Mouse (Mus musculus): ENCODE measurements around the gene Macrod1. TPM values are rescaled to one million over a fixed set of nuclear protein-coding genes. Genes with fewer than 3 reads are reported as not detected.

The Macrod1 gene
- polyA plus RNA-seq, 1 experiment from 2014 or later: 12.2 TPM

- Histone ChIP-seq H3K36me3 (no peaks in the 10 kb centered on the region), H3K4me1 (peaks cover 38% of the 10 kb centered on the region), H3K9me3 (no peaks in the 10 kb centered on the region), H3K4me2 (replicated peaks) (no peak overlapping the region), H3K27me3 (peaks cover 18% of the 10 kb centered on the region), H3K4me3 (no peak overlapping the region), H3K9ac (no peak overlapping the region), H3K27ac (no peak overlapping the region)
- no peak for ATAC-seq (ENCODE audit: insufficient number of reproducible peaks, insufficient read depth, low FRiP score, low TSS enrichment)
- 65% methylated on average over 8 of the region's 8 CpGs for WGBS
Observed at GRCm38 (mm10) chr19:7117653-7118307, 61.2 kb downstream of the Macrod1 start.

- no peaks in the 10 kb centered on the region for H3K9me3 ChIP-seq
- no peak overlapping the region for H3K4me3 ChIP-seq
- peaks cover 24% of the 10 kb centered on the region for H3K4me1 ChIP-seq
- H3K27me3 ChIP-seq: peaks cover 13% of the 10 kb centered on the region
- ATAC-seq (ENCODE audit: insufficient number of reproducible peaks, insufficient read depth, low FRiP score, low TSS enrichment): no peak
- no peak overlapping the region for H3K9ac ChIP-seq
- H3K36me3 ChIP-seq: no peaks in the 10 kb centered on the region
- H3K4me2 ChIP-seq (replicated peaks): no peak overlapping the region
- no peak overlapping the region for H3K27ac ChIP-seq
- 65% methylated on average over 11 of the region's 11 CpGs for WGBS
Observed at GRCm38 (mm10) chr19:7121252-7121651, 64.6 kb downstream of the Macrod1 start.

GRCm38 (mm10) chr19:7122277-7122676, 65.7 kb downstream of the Macrod1 start:
- Histone ChIP-seq H3K4me2 (replicated peaks) (no peak overlapping the region), H3K4me1 (peaks cover 14% of the 10 kb centered on the region), H3K9ac (0 out of 2 replicates have a peak overlapping the region, but pooled peaks have one; percentile 24), H3K27me3 (peaks cover 13% of the 10 kb centered on the region), H3K27ac (no peak overlapping the region), H3K9me3 (no peaks in the 10 kb centered on the region), H3K36me3 (no peaks in the 10 kb centered on the region), H3K4me3 (no peak overlapping the region)
- 43% methylated on average over 4 of the region's 4 CpGs for WGBS
- ATAC-seq (ENCODE audit: insufficient number of reproducible peaks, insufficient read depth, low FRiP score, low TSS enrichment): peak; percentile 72

GRCm38 (mm10) chr19:7122698-7123306, 66.2 kb downstream of the Macrod1 start:
- Histone ChIP-seq H3K36me3 (no peaks in the 10 kb centered on the region), H3K27ac (no peak overlapping the region)

GRCm38 (mm10) chr19:7125526-7126156, 69.0 kb downstream of the Macrod1 start:
- H3K27me3 ChIP-seq: peaks cover 5% of the 10 kb centered on the region; the same call in 1 of the 2 replicates
- H3K27ac ChIP-seq: no peak overlapping the region
- WGBS: 90% methylated on average over 4 of the region's 4 CpGs
- ATAC-seq (ENCODE audit: insufficient number of reproducible peaks, insufficient read depth, low FRiP score, low TSS enrichment): no peak
- no peak overlapping the region for H3K9ac ChIP-seq
- peaks cover 33% of the 10 kb centered on the region for H3K4me1 ChIP-seq
- H3K36me3 ChIP-seq: no peaks in the 10 kb centered on the region
- no peak overlapping the region for H3K4me2 ChIP-seq (replicated peaks)
- no peaks in the 10 kb centered on the region for H3K9me3 ChIP-seq
- H3K4me3 ChIP-seq: no peak overlapping the region

More at GRCm38 (mm10) chr19:7122698-7123306, 66.2 kb downstream of the Macrod1 start:
- no peak overlapping the region for H3K4me3 ChIP-seq
- ATAC-seq (ENCODE audit: insufficient number of reproducible peaks, insufficient read depth, low FRiP score, low TSS enrichment): no peak
- no peak overlapping the region for H3K4me2 ChIP-seq (replicated peaks)
- peaks cover 12% of the 10 kb centered on the region for H3K4me1 ChIP-seq
- 0 out of 2 replicates have a peak overlapping the region, but pooled peaks have one; percentile 24 for H3K9ac ChIP-seq
- peaks cover 12% of the 10 kb centered on the region for H3K27me3 ChIP-seq
- no peaks in the 10 kb centered on the region for H3K9me3 ChIP-seq
- WGBS: 45% methylated on average over 10 of the region's 10 CpGs

GRCm38 (mm10) chr19:7126209-7126608, 69.6 kb downstream of the Macrod1 start:
- Histone ChIP-seq H3K4me1 (peaks cover 33% of the 10 kb centered on the region), H3K27me3 (peaks cover 8% of the 10 kb centered on the region; the same call in 1 of the 2 replicates), H3K4me2 (replicated peaks) (no peak overlapping the region), H3K27ac (no peak overlapping the region), H3K9ac (no peak overlapping the region), H3K9me3 (no peaks in the 10 kb centered on the region), H3K36me3 (no peaks in the 10 kb centered on the region), H3K4me3 (no peak overlapping the region)
- WGBS: 75% methylated on average over 1 of the region's 1 CpGs
- ATAC-seq (ENCODE audit: insufficient number of reproducible peaks, insufficient read depth, low FRiP score, low TSS enrichment): no peak

- WGBS: 72% methylated on average over 2 of the region's 2 CpGs
- H3K36me3 ChIP-seq: no peaks in the 10 kb centered on the region
- H3K4me1 ChIP-seq: peaks cover 33% of the 10 kb centered on the region
- no peak overlapping the region for H3K27ac ChIP-seq
- H3K4me3 ChIP-seq: no peak overlapping the region
- no peak overlapping the region for H3K9ac ChIP-seq
- no peak for ATAC-seq (ENCODE audit: insufficient number of reproducible peaks, insufficient read depth, low FRiP score, low TSS enrichment)
- no peaks in the 10 kb centered on the region for H3K9me3 ChIP-seq
- H3K27me3 ChIP-seq: peaks cover 14% of the 10 kb centered on the region; the same call in 1 of the 2 replicates
- no peak overlapping the region for H3K4me2 ChIP-seq (replicated peaks)
Observed at GRCm38 (mm10) chr19:7126933-7127332, 70.3 kb downstream of the Macrod1 start.

- no peaks in the 10 kb centered on the region for H3K9me3 ChIP-seq
- peak; percentile 65 for ATAC-seq (ENCODE audit: insufficient number of reproducible peaks, insufficient read depth, low FRiP score, low TSS enrichment)
- H3K9ac ChIP-seq: 0 out of 2 replicates have a peak overlapping the region, but pooled peaks have one; percentile 16
- WGBS: 35% methylated on average over 19 of the region's 19 CpGs
- peak overlapping the region; percentile 42; the same call in 1 of the 2 replicates for H3K27ac ChIP-seq
- peaks cover 25% of the 10 kb centered on the region for H3K4me1 ChIP-seq
- H3K4me3 ChIP-seq: no peak overlapping the region
- no peak overlapping the region for H3K4me2 ChIP-seq (replicated peaks)
- H3K36me3 ChIP-seq: no peaks in the 10 kb centered on the region
- peaks cover 13% of the 10 kb centered on the region; the same call in 1 of the 2 replicates for H3K27me3 ChIP-seq
Observed at GRCm38 (mm10) chr19:7128551-7129475, 72.2 kb downstream of the Macrod1 start.

GRCm38 (mm10) chr19:7130317-7130716, 73.7 kb downstream of the Macrod1 start:
- Histone ChIP-seq H3K27ac (no peak overlapping the region), H3K4me1 (peaks cover 40% of the 10 kb centered on the region), H3K27me3 (peaks cover 13% of the 10 kb centered on the region; the same call in 1 of the 2 replicates), H3K4me3 (no peak overlapping the region), H3K9ac (no peak overlapping the region), H3K4me2 (replicated peaks) (no peak overlapping the region), H3K9me3 (no peaks in the 10 kb centered on the region), H3K36me3 (no peaks in the 10 kb centered on the region)
- no peak for ATAC-seq (ENCODE audit: insufficient number of reproducible peaks, insufficient read depth, low FRiP score, low TSS enrichment)
- WGBS: 73% methylated on average over 11 of the region's 11 CpGs

- Histone ChIP-seq H3K4me1 (peaks cover 66% of the 10 kb centered on the region), H3K4me3 (no peak overlapping the region), H3K27me3 (peaks cover 24% of the 10 kb centered on the region), H3K4me2 (replicated peaks) (no peak overlapping the region), H3K36me3 (no peaks in the 10 kb centered on the region), H3K27ac (no peak overlapping the region), H3K9me3 (no peaks in the 10 kb centered on the region), H3K9ac (no peak overlapping the region)
- WGBS: 81% methylated on average over 9 of the region's 9 CpGs
- ATAC-seq (ENCODE audit: insufficient number of reproducible peaks, insufficient read depth, low FRiP score, low TSS enrichment): no peak
Observed at GRCm38 (mm10) chr19:7133436-7133835, 76.8 kb downstream of the Macrod1 start.

GRCm38 (mm10) chr19:7134631-7135091, 78.1 kb downstream of the Macrod1 start:
- H3K4me3 ChIP-seq: no peak overlapping the region
- no peaks in the 10 kb centered on the region for H3K36me3 ChIP-seq
- H3K27ac ChIP-seq: peak overlapping the region; percentile 89
- peaks cover 66% of the 10 kb centered on the region for H3K4me1 ChIP-seq
- 13% methylated on average over 17 of the region's 17 CpGs for WGBS
- H3K9ac ChIP-seq: 0 out of 2 replicates have a peak overlapping the region, but pooled peaks have one; percentile 20
- no peak for ATAC-seq (ENCODE audit: insufficient number of reproducible peaks, insufficient read depth, low FRiP score, low TSS enrichment)
- peak overlapping the region; percentile 19; the same call in 1 of the 2 replicates for H3K4me2 ChIP-seq (replicated peaks)
- no peaks in the 10 kb centered on the region for H3K9me3 ChIP-seq
- H3K27me3 ChIP-seq: peaks cover 24% of the 10 kb centered on the region

Measured in embryonic facial prominence, embryonic 12.5 days (tissue).